Mouse (Mus musculus) testis, adult 2 months (tissue): ENCODE measurements around the gene Galntl6.

Experiments
- CTCF ChIP-seq: fragments of 200-500 bp; IDR thresholded peaks from 2 replicates; pipeline ENCODE4 v1.5.1; 2012; ENCODE audit warnings: low read depth, mild to moderate bottlenecking, inconsistent platforms, low read length, moderate library complexity; ENCODE audit not compliant: control insufficient read depth, insufficient read depth, insufficient replicate concordance
- POLR2A ChIP-seq: fragments of 200-500 bp; IDR thresholded peaks from 2 replicates; pipeline ENCODE4 v1.6.1; 2012; ENCODE audit warnings: low read depth, mild to moderate bottlenecking, inconsistent platforms, low read length, moderate library complexity; ENCODE audit not compliant: control insufficient read depth

DNA sequence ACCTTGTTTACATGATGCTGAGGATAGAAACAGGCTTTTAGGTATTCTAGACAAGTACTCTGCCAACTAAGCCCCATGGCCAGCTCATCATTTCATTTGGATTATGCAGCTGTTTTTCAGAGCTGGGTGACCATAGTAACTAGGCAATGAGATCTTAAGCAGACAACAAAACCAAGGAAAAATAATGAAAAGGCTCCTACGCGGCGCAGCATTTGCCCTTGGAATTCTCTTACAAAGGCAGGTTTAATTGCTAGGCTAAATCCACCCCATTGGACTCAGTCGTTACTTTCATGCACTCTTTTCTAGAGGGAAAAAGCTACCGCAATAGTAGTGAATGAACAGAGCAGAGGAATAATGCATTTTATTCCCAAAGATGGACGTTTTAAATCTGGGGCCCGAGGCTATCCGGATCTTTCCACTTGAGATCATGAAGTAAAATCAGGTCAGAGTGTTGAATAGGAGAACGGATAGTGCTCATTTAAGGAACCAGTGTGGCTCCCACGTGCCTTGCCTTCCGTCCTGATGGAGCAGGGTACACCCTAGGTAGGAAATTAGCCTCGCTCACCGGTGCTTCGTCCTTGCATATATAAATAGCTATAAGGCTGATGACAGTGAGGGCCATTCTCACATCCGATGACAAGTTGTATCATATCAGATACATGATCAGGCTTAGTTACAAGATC lies 1076.1 kb downstream of the Galntl6 start:
- TF ChIP-seq POLR2A (no peak), CTCF (no peak)
